Mouse (Mus musculus): ENCODE results near the gene Vezf1.

DNA sequence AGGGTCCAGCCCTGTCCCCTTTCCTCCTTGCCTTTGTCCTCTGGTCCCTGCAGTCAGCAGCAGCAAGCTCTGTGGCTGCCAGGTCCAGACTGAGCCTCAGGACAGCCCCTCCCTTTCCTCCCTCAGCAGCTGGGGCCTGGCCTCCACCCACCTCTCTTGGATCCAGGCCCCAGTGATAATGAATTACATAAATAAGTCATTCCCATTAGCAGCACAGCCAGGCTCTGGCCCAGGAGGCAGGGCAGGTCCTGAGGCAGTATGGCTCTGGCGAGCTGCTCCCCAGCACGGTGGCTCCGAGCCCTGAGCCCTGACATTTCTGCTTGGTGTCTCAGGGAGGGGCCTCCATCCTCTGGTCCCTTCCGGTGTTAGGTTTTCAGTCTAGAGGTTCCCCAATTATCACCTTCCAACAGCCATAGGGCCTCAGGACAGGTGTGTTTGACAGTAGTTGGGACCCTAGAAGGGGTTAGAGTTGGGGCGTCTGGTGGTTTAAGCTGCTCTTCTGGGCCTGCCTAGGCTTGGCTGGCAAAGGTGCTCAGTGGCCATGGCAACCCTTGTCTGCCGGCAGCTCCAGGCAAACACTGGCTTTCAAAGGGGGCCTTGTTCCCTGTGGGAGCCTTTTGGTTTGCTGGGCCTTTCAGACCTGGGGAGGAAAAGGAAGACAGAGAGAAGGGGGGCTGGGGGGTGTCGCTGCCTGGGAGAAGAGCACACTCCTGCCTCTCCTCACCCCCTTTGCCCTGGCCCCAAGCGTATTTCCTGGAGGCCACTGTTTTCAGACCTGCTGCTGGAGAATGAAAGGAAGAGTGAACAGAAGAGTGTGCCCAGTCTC lies 51.0 kb downstream of the Vezf1 start:
- TF ChIP-seq CTCF (IDR thresholded peaks at IDR 0.05; ENCODE audit: borderline replicate concordance, insufficient read depth, low read depth, low read length): no peak
- 0 out of 2 replicates have a peak, but pooled peaks have one; percentile 14 for TF ChIP-seq POLR2A (IDR thresholded peaks at IDR 0.05; ENCODE audit: borderline replicate concordance, insufficient read depth, low read length)
